Comparison of ENCODE assay signal across 10 mouse cellular contexts in genomic region chr15:86169817-86170110, GRCm38 (mm10). TPM values are rescaled to one million over a fixed set of nuclear protein-coding genes. Genes with fewer than 3 reads are reported as not detected.
DNase-seq lines count a peak whose midpoint lies in the region; ATAC-seq and TF ChIP-seq lines count a peak whose summit lies in the region.
"Had no signal": no experiment of that assay in that cellular context is flagged by ENCODE, and none has a peak within 500 bp of the region (broad histone marks: within the 10 kb centered on the region; RNA-seq: fewer than 3 reads in every experiment).

No protein-coding gene starts in this region.

- ATAC-seq in heart, embryonic 15.5 days (replicated peaks; ENCODE audit: insufficient number of reproducible peaks, insufficient read depth, low FRiP score, low read depth), result 0 out of 2 replicates have a peak, but pooled peaks have one; percentile 23
- ATAC-seq in lung, postnatal 0 days, result peak; percentile 70
- ATAC-seq: intestine, embryonic 15.5 days had no signal

- DNase-seq in kidney, adult 2 months, result peak; percentile 74
- DNase-seq in kidney, adult 18-20 months, result no peak
- DNase-seq in lung, postnatal 0 days (ENCODE audit: low spot score), result peak; percentile 73
- no peak for DNase-seq in right cerebral cortex, adult 18-20 months
- no peak for DNase-seq in thymus, postnatal 36 days
- DNase-seq in adrenal gland, adult 18-20 months (ENCODE audit: low spot score in 2 of 2), result no peak

- H3K9me3 ChIP-seq in heart, embryonic 15.5 days (replicated peaks), result no peaks in the 10 kb centered on the region
- no peaks in the 10 kb centered on the region for H3K9me3 ChIP-seq in lung, postnatal 0 days (ENCODE audit: low read length)
- H3K9me3 ChIP-seq: embryonic facial prominence, embryonic 12.5 days; intestine, embryonic 15.5 days had no signal

- no peak overlapping the region for H3K9ac ChIP-seq in heart, embryonic 15.5 days
- no peak overlapping the region for H3K9ac ChIP-seq in lung, postnatal 0 days (replicated peaks; ENCODE audit: low read depth)
- H3K9ac ChIP-seq: embryonic facial prominence, embryonic 12.5 days; intestine, embryonic 15.5 days had no signal

- H3K4me2 ChIP-seq in heart, embryonic 15.5 days, result no peak overlapping the region
- no peak overlapping the region for H3K4me2 ChIP-seq in lung, postnatal 0 days (replicated peaks; ENCODE audit: low read depth, low read length)
- H3K4me2 ChIP-seq: embryonic facial prominence, embryonic 12.5 days; intestine, embryonic 15.5 days had no signal

- H3K27me3 ChIP-seq in kidney, adult 2 months (replicated peaks; ENCODE audit: control insufficient read depth, insufficient read depth, low read length), result no peaks in the 10 kb centered on the region
- 0 out of 2 replicates have a peak, but pooled peaks cover under 1% of the 10 kb centered on the region for H3K27me3 ChIP-seq in heart, embryonic 15.5 days
- no peaks in the 10 kb centered on the region for H3K27me3 ChIP-seq in lung, postnatal 0 days (replicated peaks; ENCODE audit: insufficient read depth, low read length)
- H3K27me3 ChIP-seq: embryonic facial prominence, embryonic 12.5 days; intestine, embryonic 15.5 days had no signal

- no peak for TF ChIP-seq CTCF in kidney, adult 2 months (conservative IDR thresholded peaks at IDR 0.05; ENCODE audit: insufficient read depth, insufficient read length, low read depth, low read length)
- no peak for TF ChIP-seq CTCF in bone marrow macrophage, adult 2 months (IDR thresholded peaks at IDR 0.05; ENCODE audit: low read depth, low read length)
- no peak for TF ChIP-seq CTCF in lung, postnatal 0 days (IDR thresholded peaks at IDR 0.05)

- no peak for TF ChIP-seq POLR2A in kidney, adult 2 months (IDR thresholded peaks at IDR 0.05; ENCODE audit: low read depth, low read length)
- TF ChIP-seq POLR2A in bone marrow macrophage, adult 2 months (IDR thresholded peaks at IDR 0.05; ENCODE audit: borderline replicate concordance, low read depth, low read length), result no peak

- 58% methylated on average over 4 of the region's 4 CpGs for WGBS in kidney, adult 2 months
- 72% methylated on average over 4 of the region's 4 CpGs for WGBS in heart, embryonic 15.5 days
- WGBS in lung, postnatal 0 days, result 45% methylated on average over 4 of the region's 4 CpGs

- H3K36me3 ChIP-seq in kidney, adult 2 months (ENCODE audit: control insufficient read depth, insufficient read depth, low read length), result no peaks in the 10 kb centered on the region
- H3K36me3 ChIP-seq in heart, embryonic 15.5 days, result peaks cover under 1% of the 10 kb centered on the region; the same call in 1 of the 2 replicates
- H3K36me3 ChIP-seq in lung, postnatal 0 days (ENCODE audit: insufficient read depth, low read length), result no peaks in the 10 kb centered on the region
- H3K36me3 ChIP-seq: embryonic facial prominence, embryonic 12.5 days; intestine, embryonic 15.5 days had no signal

- peaks cover 28% of the 10 kb centered on the region for H3K4me1 ChIP-seq in kidney, adult 2 months (ENCODE audit: control insufficient read depth, insufficient read depth, low read length)
- H3K4me1 ChIP-seq in bone marrow macrophage, adult 2 months (ENCODE audit: control insufficient read depth, insufficient read depth, low read length), result peaks cover 77% of the 10 kb centered on the region
- H3K4me1 ChIP-seq in heart, embryonic 15.5 days (replicated peaks), result peaks cover 74% of the 10 kb centered on the region
- H3K4me1 ChIP-seq in lung, postnatal 0 days (ENCODE audit: insufficient read depth, low read depth, low read length), result peaks cover 18% of the 10 kb centered on the region; the same call in 1 of the 2 replicates

- peak overlapping the region; percentile 58 for H3K27ac ChIP-seq in kidney, adult 2 months (ENCODE audit: insufficient read depth, low read depth, low read length)
- peak overlapping the region; percentile 100 for H3K27ac ChIP-seq in bone marrow macrophage, adult 2 months (ENCODE audit: insufficient read depth, low read depth, low read length)
- peak overlapping the region; percentile 61 for H3K27ac ChIP-seq in heart, embryonic 15.5 days
- H3K27ac ChIP-seq in lung, postnatal 0 days (ENCODE audit: low read length), result peak overlapping the region; percentile 86
- H3K27ac ChIP-seq: embryonic facial prominence, embryonic 12.5 days; intestine, embryonic 15.5 days had no signal

- no peak overlapping the region for H3K4me3 ChIP-seq in kidney, adult 2 months (ENCODE audit: insufficient read depth, low read depth, low read length)
- peak overlapping the region; percentile 37; the same call in 1 of the 2 replicates for H3K4me3 ChIP-seq in bone marrow macrophage, adult 2 months (ENCODE audit: insufficient read depth, low read length)
- H3K4me3 ChIP-seq in heart, embryonic 15.5 days, result no peak overlapping the region
- no peak overlapping the region for H3K4me3 ChIP-seq in lung, postnatal 0 days (ENCODE audit: low read depth, low read length)
- H3K4me3 ChIP-seq: embryonic facial prominence, embryonic 12.5 days; intestine, embryonic 15.5 days had no signal

- TF ChIP-seq EP300 in lung, postnatal 0 days (IDR thresholded peaks at IDR 0.05), result peak; percentile 79

RNA-seq across cellular contexts. Expression of gene Cerk, which starts 16.2 kb away (rescaled TPM):
- polyA plus RNA-seq in kidney, adult 2 months (2012; rRNA removed), result 19.7 and 20.8 TPM in 2 replicates
- polyA plus RNA-seq in bone marrow macrophage, adult 2 months (2012; ENCODE audit: insufficient read depth, insufficient read length, missing spikeins), result 103 and 111 TPM in 2 replicates
- 13.2 and 17.9 TPM in 2 replicates for polyA plus RNA-seq in heart, embryonic 15.5 days (2015; fragmentation: Nextera tagmentation; extraction: Ambion mirVana)
- polyA plus RNA-seq in lung, postnatal 0 days (2015; fragmentation: Nextera tagmentation; extraction: Ambion mirVana), result 16.9 and 20.0 TPM in 2 replicates
- total RNA-seq in adrenal gland, adult 18-20 months (2021), result 10 to 100 TPM; 40.6 to 68.6 TPM

RNA-seq across cellular contexts. Expression of gene Tbc1d22a, which starts 44.5 kb away (rescaled TPM):
- polyA plus RNA-seq in kidney, adult 2 months (2012; rRNA removed), result 31.7 and 34.5 TPM in 2 replicates
- 37.2 and 39.8 TPM in 2 replicates for polyA plus RNA-seq in bone marrow macrophage, adult 2 months (2012; ENCODE audit: insufficient read depth, insufficient read length, missing spikeins)
- polyA plus RNA-seq in heart, embryonic 15.5 days (2015; fragmentation: Nextera tagmentation; extraction: Ambion mirVana), result 9.2 and 12.5 TPM in 2 replicates
- 11.8 and 13.1 TPM in 2 replicates for polyA plus RNA-seq in lung, postnatal 0 days (2015; fragmentation: Nextera tagmentation; extraction: Ambion mirVana)
- 10 to 100 TPM; 28.2 to 29.1 TPM for total RNA-seq in adrenal gland, adult 18-20 months (2021)

Comparison
In these comparisons a context has a peak if more than half of its experiments do, and no peak if none do; other contexts are left out.
1. DNase-seq: peak in kidney, adult 2 months (single experiment) and lung, postnatal 0 days (single experiment); none in kidney, adult 18-20 months (single experiment), right cerebral cortex, adult 18-20 months (single experiment), thymus, postnatal 36 days (0 of 2) and adrenal gland, adult 18-20 months (0 of 2).
2. Peak in every context shown above with its lines, with median percentiles within 50 percentile points of each other: H3K27ac ChIP-seq.